8 mouse cellular contexts compared by ENCODE assay signal in genomic region chr12:105104036-105104435, GRCm38 (mm10). TPM values are rescaled to one million over a fixed set of nuclear protein-coding genes. Genes with fewer than 3 reads are reported as not detected.
DNase-seq lines count a peak whose midpoint lies in the region; ATAC-seq and TF ChIP-seq lines count a peak whose summit lies in the region.
"Had no signal": no experiment of that assay in that cellular context is flagged by ENCODE, and none has a peak within 500 bp of the region (broad histone marks: within the 10 kb centered on the region; RNA-seq: fewer than 3 reads in every experiment).

No protein-coding gene starts in this region.

- WGBS in small intestine, adult 2 months: 7% methylated on average over 4 of the region's 4 CpGs

- peak; percentile 72 for ATAC-seq in granulocyte monocyte progenitor cell, adult 5-6 weeks (replicated peaks; ENCODE audit: poor library complexity, severe bottlenecking)
- ATAC-seq in megakaryocyte-erythroid progenitor cell, adult 5-6 weeks (replicated peaks; ENCODE audit: low FRiP score, low TSS enrichment, poor library complexity, severe bottlenecking): peak; percentile 74

- no peaks in the 10 kb centered on the region for H3K27me3 ChIP-seq in small intestine, adult 2 months (ENCODE audit: control insufficient read depth, insufficient read depth, low read length)

- peak; percentile 53 to 64 for DNase-seq in CD8-positive naive resting alpha-beta T cell, adult 2 months (ENCODE audit: low read depth in 2 of 2, low spot score in 2 of 2)
- peak; percentile 92 for DNase-seq in ZHBTc4 (ENCODE audit: low read depth, low spot score)
- peak; percentile 63 to 96 for DNase-seq in layer of hippocampus, postnatal 25 days (ENCODE audit: extremely low spot score in 1 of 2, low spot score in 1 of 2)

- H3K4me3 ChIP-seq in cortical plate, adult 2 months (ENCODE audit: insufficient read depth, low read length): no peak overlapping the region
- no peak overlapping the region for H3K4me3 ChIP-seq in small intestine, adult 2 months (ENCODE audit: low read depth, low read length)
- H3K4me3 ChIP-seq: limb, embryonic 15.5 days had no signal

- H3K4me1 ChIP-seq in cortical plate, adult 2 months (ENCODE audit: control insufficient read depth, insufficient read depth, low read length): peaks cover 2% of the 10 kb centered on the region
- H3K4me1 ChIP-seq in small intestine, adult 2 months (ENCODE audit: control insufficient read depth, insufficient read depth, insufficient read length, low read length): no peaks in the 10 kb centered on the region

- TF ChIP-seq POLR2A in cortical plate, adult 2 months (IDR thresholded peaks at IDR 0.05; ENCODE audit: extremely low read depth, insufficient read depth, low read length): no peak
- no peak for TF ChIP-seq POLR2A in small intestine, adult 2 months (IDR thresholded peaks at IDR 0.05; ENCODE audit: low read depth, low read length)

- peak; percentile 70 for TF ChIP-seq CTCF in cortical plate, adult 2 months (IDR thresholded peaks at IDR 0.05; ENCODE audit: extremely low read depth, insufficient read depth, low read length)
- peak; percentile 79; the same call in 1 of the 2 replicates for TF ChIP-seq CTCF in small intestine, adult 2 months (IDR thresholded peaks at IDR 0.05; ENCODE audit: extremely low read depth, insufficient read length, insufficient replicate concordance, low read depth, low read length)

- no peaks in the 10 kb centered on the region for H3K36me3 ChIP-seq in small intestine, adult 2 months (ENCODE audit: control insufficient read depth, insufficient read depth, low read length)
- H3K36me3 ChIP-seq: limb, embryonic 15.5 days had no signal

- no peak overlapping the region for H3K27ac ChIP-seq in cortical plate, adult 2 months (ENCODE audit: insufficient read depth, low read length)
- no peak overlapping the region for H3K27ac ChIP-seq in small intestine, adult 2 months (ENCODE audit: insufficient read depth, low read depth, low read length)
- H3K27ac ChIP-seq: limb, embryonic 15.5 days had no signal

RNA-seq across cellular contexts. Expression of gene Tcl1b2, which starts 41.8 kb away (rescaled TPM):
- not detected in 2 replicates for polyA plus RNA-seq in cortical plate, adult 2 months (2012; rRNA removed)
- total RNA-seq in granulocyte monocyte progenitor cell, adult 5-6 weeks (2014; fragmentation: Nextera tagmentation): not detected in 2 replicates
- not detected in 2 replicates for total RNA-seq in granulocyte monocyte progenitor cell, adult 5-6 weeks (2017)
- not detected for total RNA-seq in layer of hippocampus, postnatal 25 days (2021)
- total RNA-seq in megakaryocyte-erythroid progenitor cell, adult 5-6 weeks (2014; fragmentation: Nextera tagmentation): not detected in 2 replicates
- not detected in 2 replicates for total RNA-seq in megakaryocyte-erythroid progenitor cell, adult 5-6 weeks (2017)
- not detected in 2 replicates for polyA plus RNA-seq in small intestine, adult 2 months (2012; rRNA removed)
- polyA plus RNA-seq: limb, embryonic 15.5 days had no signal

RNA-seq across cellular contexts. Expression of gene Tcl1b1, which starts 55.5 kb away (rescaled TPM):
- polyA plus RNA-seq in cortical plate, adult 2 months (2012; rRNA removed): not detected in 2 replicates
- total RNA-seq in granulocyte monocyte progenitor cell, adult 5-6 weeks (2014; fragmentation: Nextera tagmentation): not detected in 2 replicates
- not detected in 2 replicates for total RNA-seq in granulocyte monocyte progenitor cell, adult 5-6 weeks (2017)
- not detected for total RNA-seq in layer of hippocampus, postnatal 25 days (2021)
- total RNA-seq in megakaryocyte-erythroid progenitor cell, adult 5-6 weeks (2014; fragmentation: Nextera tagmentation): not detected in 2 replicates
- not detected in 2 replicates for total RNA-seq in megakaryocyte-erythroid progenitor cell, adult 5-6 weeks (2017)
- polyA plus RNA-seq in small intestine, adult 2 months (2012; rRNA removed): not detected in 2 replicates
- polyA plus RNA-seq: limb, embryonic 15.5 days had no signal
